Mouse (Mus musculus) cerebellum, adult 9-11 months (tissue): ENCODE measurements around the gene Sh2b2.
A peak's percentile ranks its signal among the peaks of the same experiment; 100 is the strongest.

Experiments used
- DNase-seq: peaks from one replicate; pipeline ENCODE4 v3.0.0; 2022

The Sh2b2 gene

GRCm38 (mm10) chr5:136173606-136174463 is 72.5 kb downstream of the Sh2b2 start:
- peak; percentile 64 for DNase-seq

- DNase-seq: no peak
Measured at GRCm38 (mm10) chr5:136172939-136173338, 73.4 kb downstream of the Sh2b2 start.

GRCm38 (mm10) chr5:136171363-136172341 is 74.7 kb downstream of the Sh2b2 start:
- DNase-seq: no peak

GRCm38 (mm10) chr5:136170512-136171362 is 75.6 kb downstream of the Sh2b2 start, which contains the start of gene Orai2:
Gene Orai2, minus strand, starts transcription at chr5:136170713.
- peak; percentile 87 for DNase-seq

GRCm38 (mm10) chr5:136169626-136170511 is 76.5 kb downstream of the Sh2b2 start:
- DNase-seq: peak; percentile 64
